Mouse (Mus musculus): Measurements from ENCODE around the gene Tex22. TPM values are rescaled to one million over a fixed set of nuclear protein-coding genes. Genes with fewer than 3 reads are reported as not detected.
A peak's percentile ranks its signal among the peaks of the same experiment; 100 is the strongest.

Gene Tex22
- polyA plus RNA-seq, 1 experiment from 2014 or later: not detected

DNA sequence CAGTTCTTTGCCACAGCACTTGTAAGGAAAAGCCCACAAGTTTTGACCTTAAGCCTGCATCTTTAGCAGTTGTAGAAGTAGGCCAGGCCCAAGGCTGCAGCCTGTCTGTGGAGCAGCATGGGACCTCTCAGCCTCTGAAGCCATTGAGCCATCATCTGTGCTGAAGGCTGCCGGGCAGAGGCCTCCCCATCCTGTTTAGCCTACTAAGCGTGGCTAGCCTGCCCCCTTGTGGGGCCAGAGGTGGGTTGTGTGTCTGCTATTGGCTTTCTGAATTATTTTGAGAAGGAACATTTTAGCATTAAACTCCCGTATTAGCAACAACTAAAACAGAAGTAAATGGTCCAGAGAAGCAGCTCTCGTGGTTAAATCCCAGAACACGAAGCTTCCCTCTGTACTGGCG lies 28.2 kb downstream of the Tex22 start:
- Histone ChIP-seq H3K27me3 (ENCODE audit: control insufficient read depth, insufficient read depth, low read length) (no peaks in the 10 kb centered on the region), H3K9ac (ENCODE audit: low read length) (0 out of 2 replicates have a peak overlapping the region, but pooled peaks have one; percentile 15), H3K4me2 (ENCODE audit: low read depth, low read length) (no peak overlapping the region), H3K9me3 (replicated peaks; ENCODE audit: control insufficient read depth, low read length) (no peaks in the 10 kb centered on the region), H3K4me1 (ENCODE audit: control insufficient read depth, insufficient read depth, low read length) (peaks cover 51% of the 10 kb centered on the region), H3K27ac (ENCODE audit: low read length) (no peak overlapping the region), H3K4me3 (ENCODE audit: low read length) (no peak overlapping the region), H3K36me3 (ENCODE audit: control insufficient read depth, insufficient read depth) (0 out of 2 replicates have a peak, but pooled peaks cover 3% of the 10 kb centered on the region)
- WGBS: 59% methylated on average over 6 of the region's 6 CpGs
- no peak for ATAC-seq (replicated peaks; ENCODE audit: extremely low read depth, insufficient read depth, low FRiP score)

DNA sequence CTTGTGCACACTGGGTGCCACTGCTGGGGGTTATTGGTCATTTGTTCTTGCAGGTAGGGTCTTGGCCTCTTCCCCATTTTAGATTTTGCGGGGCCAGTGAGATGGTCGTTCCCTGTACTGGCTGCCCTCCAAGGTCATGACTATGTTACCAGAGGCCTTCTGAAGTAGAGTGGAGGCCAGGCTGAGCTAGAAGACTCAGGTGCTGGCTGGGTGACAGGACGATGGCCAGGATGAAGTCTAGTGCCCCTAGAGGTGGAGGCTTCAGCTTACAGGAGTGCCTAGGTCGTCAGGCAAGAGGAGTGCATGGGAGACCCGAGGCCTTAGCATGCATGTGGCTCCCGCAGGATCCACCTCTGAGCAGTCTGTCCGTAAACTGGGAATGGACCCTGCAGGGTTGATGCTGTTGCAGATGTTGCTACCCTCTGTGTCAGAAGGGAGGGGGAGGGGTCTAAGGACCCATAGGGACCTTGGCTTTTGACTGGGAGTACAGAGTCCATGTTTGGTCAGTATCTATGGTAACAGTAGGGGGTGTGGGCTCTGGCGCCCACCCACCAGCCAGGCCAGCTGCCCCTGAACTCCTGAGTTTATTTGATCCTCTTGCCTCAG lies 29.6 kb downstream of the Tex22 start:
- H3K27me3 ChIP-seq (ENCODE audit: control insufficient read depth, insufficient read depth, low read length): no peaks in the 10 kb centered on the region
- H3K4me2 ChIP-seq (ENCODE audit: low read depth, low read length): no peak overlapping the region
- no peak overlapping the region for H3K4me3 ChIP-seq (ENCODE audit: low read length)
- H3K36me3 ChIP-seq (ENCODE audit: control insufficient read depth, insufficient read depth): 0 out of 2 replicates have a peak, but pooled peaks cover 3% of the 10 kb centered on the region
- no peak for ATAC-seq (replicated peaks; ENCODE audit: extremely low read depth, insufficient read depth, low FRiP score)
- no peak overlapping the region for H3K9ac ChIP-seq (ENCODE audit: low read length)
- no peaks in the 10 kb centered on the region for H3K9me3 ChIP-seq (replicated peaks; ENCODE audit: control insufficient read depth, low read length)
- 74% methylated on average over 8 of the region's 8 CpGs for WGBS
- peaks cover 53% of the 10 kb centered on the region for H3K4me1 ChIP-seq (ENCODE audit: control insufficient read depth, insufficient read depth, low read length)
- no peak overlapping the region for H3K27ac ChIP-seq (ENCODE audit: low read length)

DNA sequence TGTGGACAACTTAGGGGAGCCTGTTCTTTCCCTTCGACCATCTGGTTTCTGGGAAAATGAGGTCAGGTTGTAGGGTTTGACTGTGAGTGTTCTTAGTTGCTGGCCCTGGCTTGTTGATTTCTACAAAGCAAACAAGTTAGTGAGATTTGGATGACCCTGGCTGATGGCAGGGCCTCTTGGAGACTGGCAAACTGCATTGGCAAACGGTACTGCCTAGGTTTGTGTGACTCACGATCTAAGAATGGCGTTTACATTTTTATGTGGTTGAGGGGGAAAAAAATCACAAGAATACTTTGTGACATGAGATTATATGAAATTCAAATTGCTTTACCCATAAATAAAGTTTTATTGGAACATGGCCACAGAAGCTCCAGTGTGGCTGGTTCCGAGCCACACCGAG lies 32.1 kb downstream of the Tex22 start:
- H3K27me3 ChIP-seq (ENCODE audit: control insufficient read depth, insufficient read depth, low read length): no peaks in the 10 kb centered on the region
- no peak overlapping the region for H3K27ac ChIP-seq (ENCODE audit: low read length)
- H3K4me3 ChIP-seq (ENCODE audit: low read length): no peak overlapping the region
- H3K9me3 ChIP-seq (replicated peaks; ENCODE audit: control insufficient read depth, low read length): no peaks in the 10 kb centered on the region
- H3K36me3 ChIP-seq (ENCODE audit: control insufficient read depth, insufficient read depth): 0 out of 2 replicates have a peak, but pooled peaks cover 3% of the 10 kb centered on the region
- no peak overlapping the region for H3K9ac ChIP-seq (ENCODE audit: low read length)
- no peak overlapping the region for H3K4me2 ChIP-seq (ENCODE audit: low read depth, low read length)
- H3K4me1 ChIP-seq (ENCODE audit: control insufficient read depth, insufficient read depth, low read length): peaks cover 30% of the 10 kb centered on the region
- WGBS: 78% methylated on average over 6 of the region's 6 CpGs
- no peak for ATAC-seq (replicated peaks; ENCODE audit: extremely low read depth, insufficient read depth, low FRiP score)

DNA sequence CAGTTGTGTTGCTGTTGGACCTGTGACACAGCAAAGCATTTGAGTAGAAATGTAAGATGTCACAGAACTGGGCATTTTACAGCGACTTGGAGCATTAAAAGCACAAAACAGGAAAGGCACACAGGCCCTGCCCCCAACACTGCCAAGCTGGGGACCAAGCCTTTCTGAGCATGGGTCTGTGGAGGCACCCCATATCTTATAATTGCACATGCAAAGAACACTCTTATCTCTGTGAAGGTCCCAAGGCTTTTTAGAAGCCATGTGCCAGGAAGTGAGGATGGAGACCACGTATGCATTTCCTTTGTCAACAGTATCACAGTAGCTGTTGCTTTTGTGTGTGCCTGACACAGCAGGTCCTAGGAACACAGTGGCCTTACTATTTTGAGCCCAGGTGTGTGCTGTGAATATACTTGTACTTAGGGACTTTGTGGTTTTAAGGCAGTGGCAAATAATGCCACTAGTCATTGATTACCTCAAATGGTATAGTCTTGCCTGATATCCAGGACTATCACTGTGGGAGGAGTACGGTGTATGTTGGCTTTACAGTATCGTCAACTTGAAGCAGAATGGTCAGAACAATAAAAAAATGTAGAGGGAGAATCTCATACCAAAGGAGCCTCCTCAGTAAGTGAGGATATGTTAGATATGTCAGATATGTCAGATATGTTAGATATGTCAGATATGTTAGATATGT lies 33.3 kb downstream of the Tex22 start:
- Histone ChIP-seq H3K4me3 (ENCODE audit: low read length) (no peak overlapping the region), H3K4me2 (ENCODE audit: low read depth, low read length) (no peak overlapping the region), H3K4me1 (ENCODE audit: control insufficient read depth, insufficient read depth, low read length) (peaks cover 25% of the 10 kb centered on the region), H3K9me3 (replicated peaks; ENCODE audit: control insufficient read depth, low read length) (no peaks in the 10 kb centered on the region), H3K27ac (ENCODE audit: low read length) (no peak overlapping the region), H3K9ac (ENCODE audit: low read length) (no peak overlapping the region), H3K27me3 (ENCODE audit: control insufficient read depth, insufficient read depth, low read length) (no peaks in the 10 kb centered on the region), H3K36me3 (ENCODE audit: control insufficient read depth, insufficient read depth) (peaks cover 3% of the 10 kb centered on the region; the same call in 1 of the 2 replicates)
- WGBS: 66% methylated on average over 4 of the region's 4 CpGs
- ATAC-seq (replicated peaks; ENCODE audit: extremely low read depth, insufficient read depth, low FRiP score): no peak

DNA sequence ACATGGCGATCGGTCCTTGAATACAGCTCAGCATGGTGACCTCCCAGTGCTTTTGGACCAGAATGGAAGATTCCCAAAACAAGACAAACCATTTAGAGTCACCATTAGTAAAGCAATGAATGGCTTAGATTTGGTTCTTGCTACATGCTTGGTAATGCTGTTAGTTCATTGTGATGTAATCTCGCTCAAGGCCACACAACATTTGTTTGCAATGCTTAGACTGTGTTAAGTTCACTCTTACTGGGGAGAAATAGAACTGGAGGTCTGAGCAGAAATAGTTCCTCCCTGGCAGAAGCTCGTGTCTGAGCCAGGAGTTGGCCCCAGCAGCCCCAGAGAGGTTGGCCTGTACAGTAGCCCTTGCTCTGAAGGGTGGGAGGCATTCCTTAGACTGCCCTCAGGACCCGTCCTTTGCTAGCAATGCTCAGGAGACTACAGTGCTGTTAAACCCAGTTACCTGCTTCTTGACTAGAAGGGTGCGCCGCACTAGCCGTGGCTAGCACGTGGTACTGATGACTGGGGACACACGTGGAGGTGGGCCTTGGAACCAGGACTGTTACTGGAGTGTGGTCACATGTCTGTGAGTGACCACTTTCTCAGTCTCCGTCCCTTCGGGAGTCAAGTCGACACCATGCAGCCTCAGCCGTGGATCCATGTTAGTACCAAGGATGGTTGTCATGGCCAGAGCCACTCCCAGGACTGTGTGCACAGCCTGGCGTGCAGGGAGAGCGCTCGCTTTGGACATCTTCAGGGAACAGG lies 34.4 kb downstream of the Tex22 start:
- Histone ChIP-seq H3K36me3 (ENCODE audit: control insufficient read depth, insufficient read depth) (peaks cover 9% of the 10 kb centered on the region; the same call in 1 of the 2 replicates), H3K9ac (ENCODE audit: low read length) (no peak overlapping the region), H3K4me2 (ENCODE audit: low read depth, low read length) (no peak overlapping the region), H3K4me3 (ENCODE audit: low read length) (no peak overlapping the region), H3K27me3 (ENCODE audit: control insufficient read depth, insufficient read depth, low read length) (no peaks in the 10 kb centered on the region), H3K4me1 (ENCODE audit: control insufficient read depth, insufficient read depth, low read length) (peaks cover 21% of the 10 kb centered on the region), H3K27ac (ENCODE audit: low read length) (no peak overlapping the region), H3K9me3 (replicated peaks; ENCODE audit: control insufficient read depth, low read length) (no peaks in the 10 kb centered on the region)
- ATAC-seq (replicated peaks; ENCODE audit: extremely low read depth, insufficient read depth, low FRiP score): no peak
- WGBS: 76% methylated on average over 17 of the region's 17 CpGs

DNA sequence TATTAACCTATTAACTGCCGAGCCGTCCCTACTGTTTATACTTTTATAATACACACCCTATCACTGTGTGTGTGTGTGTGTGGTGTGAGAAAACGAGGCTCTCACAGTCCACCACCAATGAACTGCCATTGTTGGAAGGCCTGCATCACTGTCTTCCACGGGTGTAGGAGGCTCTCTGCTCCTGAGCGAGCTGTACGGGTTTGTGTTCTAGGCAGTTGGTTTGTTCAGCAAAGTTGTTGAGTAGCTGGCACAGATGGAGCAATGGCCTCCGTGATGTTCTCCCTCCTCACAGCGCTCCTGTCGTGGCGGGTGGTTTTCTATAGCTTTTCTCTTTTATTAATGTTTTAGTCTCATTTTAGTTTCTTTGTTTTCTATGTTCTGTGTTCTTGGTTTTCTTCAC lies 35.5 kb downstream of the Tex22 start:
- Histone ChIP-seq H3K36me3 (ENCODE audit: control insufficient read depth, insufficient read depth) (peaks cover 15% of the 10 kb centered on the region), H3K4me2 (ENCODE audit: low read depth, low read length) (no peak overlapping the region), H3K27me3 (ENCODE audit: control insufficient read depth, insufficient read depth, low read length) (no peaks in the 10 kb centered on the region), H3K4me3 (ENCODE audit: low read length) (no peak overlapping the region), H3K9me3 (replicated peaks; ENCODE audit: control insufficient read depth, low read length) (no peaks in the 10 kb centered on the region), H3K27ac (ENCODE audit: low read length) (no peak overlapping the region), H3K9ac (ENCODE audit: low read length) (no peak overlapping the region), H3K4me1 (ENCODE audit: control insufficient read depth, insufficient read depth, low read length) (peaks cover 18% of the 10 kb centered on the region)
- 88% methylated on average over 10 of the region's 10 CpGs for WGBS
- no peak for ATAC-seq (replicated peaks; ENCODE audit: extremely low read depth, insufficient read depth, low FRiP score)

DNA sequence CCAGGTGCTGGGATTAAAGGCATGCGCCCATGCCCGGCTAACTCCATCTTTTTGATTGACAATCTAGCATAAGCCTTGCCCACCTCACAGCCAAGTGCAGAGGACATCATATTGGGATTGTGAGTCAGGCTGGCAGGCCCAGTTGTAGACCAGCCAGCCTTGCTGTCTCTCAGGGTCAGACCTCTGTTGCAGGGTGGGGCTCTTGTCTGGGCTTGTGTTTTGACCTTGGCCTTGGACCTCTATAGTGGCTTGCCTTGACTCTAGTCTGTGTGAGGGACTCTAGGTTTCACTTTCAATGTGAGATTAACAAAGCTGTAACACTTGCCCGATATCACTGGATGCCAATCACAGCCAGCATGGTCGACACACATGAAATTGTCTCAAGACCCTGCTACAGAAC lies 39.8 kb downstream of the Tex22 start:
- Histone ChIP-seq H3K9ac (ENCODE audit: low read length) (no peak overlapping the region), H3K4me3 (ENCODE audit: low read length) (no peak overlapping the region), H3K27ac (ENCODE audit: low read length) (no peak overlapping the region), H3K4me1 (ENCODE audit: control insufficient read depth, insufficient read depth, low read length) (no peaks in the 10 kb centered on the region; the same call in 1 of the 2 replicates), H3K27me3 (ENCODE audit: control insufficient read depth, insufficient read depth, low read length) (no peaks in the 10 kb centered on the region), H3K36me3 (ENCODE audit: control insufficient read depth, insufficient read depth) (peaks cover 32% of the 10 kb centered on the region), H3K4me2 (ENCODE audit: low read depth, low read length) (no peak overlapping the region), H3K9me3 (replicated peaks; ENCODE audit: control insufficient read depth, low read length) (no peaks in the 10 kb centered on the region)
- no peak for ATAC-seq (replicated peaks; ENCODE audit: extremely low read depth, insufficient read depth, low FRiP score)
- 80% methylated on average over 4 of the region's 4 CpGs for WGBS

DNA sequence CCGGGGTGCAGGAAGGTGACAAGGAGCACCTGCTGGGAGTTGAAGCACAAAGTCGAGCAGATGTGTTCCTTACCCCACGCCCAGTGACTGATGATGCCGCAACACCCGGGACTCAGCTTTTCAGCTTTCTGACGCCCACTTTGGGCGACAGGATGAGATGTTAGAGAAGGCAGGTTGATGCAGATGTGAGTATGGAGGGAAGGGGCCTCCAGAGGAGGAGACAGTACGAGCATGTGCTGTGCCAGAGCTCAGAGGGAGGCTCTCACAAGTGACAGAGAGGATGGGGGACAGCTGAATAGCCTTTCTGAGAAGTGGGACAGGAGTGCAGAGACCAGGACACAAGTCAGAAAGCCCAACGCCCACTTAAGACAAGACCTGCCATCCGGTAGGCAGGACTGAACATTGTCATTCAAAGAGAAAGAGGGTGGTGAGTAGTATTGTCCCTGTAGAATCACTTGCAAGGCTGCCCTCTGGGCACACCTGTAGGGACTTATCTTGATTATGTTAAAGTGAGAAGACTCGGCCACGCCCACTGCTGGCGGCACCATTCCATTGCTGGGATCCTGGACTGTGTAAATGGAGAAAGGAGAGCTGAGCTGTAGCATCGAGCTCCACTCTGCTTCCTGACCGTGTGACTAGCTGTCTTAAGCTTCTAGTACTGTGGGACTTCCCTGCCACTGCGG lies 40.7 kb downstream of the Tex22 start:
- Histone ChIP-seq H3K4me2 (ENCODE audit: low read depth, low read length) (no peak overlapping the region), H3K4me3 (ENCODE audit: low read length) (no peak overlapping the region), H3K27me3 (ENCODE audit: control insufficient read depth, insufficient read depth, low read length) (no peaks in the 10 kb centered on the region), H3K4me1 (ENCODE audit: control insufficient read depth, insufficient read depth, low read length) (peaks cover 5% of the 10 kb centered on the region), H3K36me3 (ENCODE audit: control insufficient read depth, insufficient read depth) (peaks cover 32% of the 10 kb centered on the region), H3K27ac (ENCODE audit: low read length) (no peak overlapping the region), H3K9me3 (replicated peaks; ENCODE audit: control insufficient read depth, low read length) (no peaks in the 10 kb centered on the region), H3K9ac (ENCODE audit: low read length) (no peak overlapping the region)
- ATAC-seq (replicated peaks; ENCODE audit: extremely low read depth, insufficient read depth, low FRiP score): no peak
- WGBS: 72% methylated on average over 16 of the region's 16 CpGs
